Mouse (Mus musculus): ENCODE results near the gene Krtap1-4. TPM values are rescaled to one million over a fixed set of nuclear protein-coding genes. Genes with fewer than 3 reads are reported as not detected.

The Krtap1-4 gene
- polyA plus RNA-seq, 2 experiments from 2014 or later = not detected

- no peak for ATAC-seq
Measured at GRCm38 (mm10) chr11:99547892-99548291, 35.6 kb downstream of the Krtap1-4 start.

GRCm38 (mm10) chr11:99539721-99540120 is 43.7 kb downstream of the Krtap1-4 start:
- ATAC-seq = no peak

Other genes with a start within 250 kb of the Krtap1-4 start
- not detected for gene Krt26, start 245.7 kb downstream of the Krtap1-4 start, polyA plus RNA-seq (2017; shearing (Covaris generic))
- gene Krt27, start 232.6 kb downstream of the Krtap1-4 start, polyA plus RNA-seq (2017; shearing (Covaris generic)) = not detected
- not detected for gene Krt28, start 208.8 kb downstream of the Krtap1-4 start, polyA plus RNA-seq (2017; shearing (Covaris generic))
- 1 to 10 TPM; 8.8 to 9.7 TPM for gene Krt10, start 194.3 kb downstream of the Krtap1-4 start, polyA plus RNA-seq (2017; shearing (Covaris generic))
- gene Krt12, start 161.4 kb downstream of the Krtap1-4 start, polyA plus RNA-seq (2017; shearing (Covaris generic)) = not detected
- gene Krt20, start 145.5 kb downstream of the Krtap1-4 start, polyA plus RNA-seq (2017; shearing (Covaris generic)) = not detected
- not detected for gene Krt23, start 90.5 kb downstream of the Krtap1-4 start, polyA plus RNA-seq (2017; shearing (Covaris generic))
- gene Krt39, start 62.3 kb downstream of the Krtap1-4 start, polyA plus RNA-seq (2017; shearing (Covaris generic)) = not detected
- gene Krt40, start 40.5 kb downstream of the Krtap1-4 start, polyA plus RNA-seq (2017; shearing (Covaris generic)) = not detected
- not detected for gene Krtap3-3, start 32.8 kb downstream of the Krtap1-4 start, polyA plus RNA-seq (2017; shearing (Covaris generic))
- not detected for gene Krtap3-2, start 26.8 kb downstream of the Krtap1-4 start, polyA plus RNA-seq (2017; shearing (Covaris generic))
- gene Gm11939, start 24.2 kb downstream of the Krtap1-4 start, polyA plus RNA-seq (2017; shearing (Covaris generic)) = not detected
- gene Krtap3-1, start 17.0 kb downstream of the Krtap1-4 start, polyA plus RNA-seq (2017; shearing (Covaris generic)) = not detected
- not detected for gene Krtap1-5, start 2.6 kb downstream of the Krtap1-4 start, polyA plus RNA-seq (2017; shearing (Covaris generic))
- not detected for gene Krtap1-3, start 7.7 kb upstream of the Krtap1-4 start, polyA plus RNA-seq (2017; shearing (Covaris generic))
- gene Krtap9-3, start 14.5 kb upstream of the Krtap1-4 start, polyA plus RNA-seq (2017; shearing (Covaris generic)) = not detected
- gene Gm11938, start 19.7 kb upstream of the Krtap1-4 start, polyA plus RNA-seq (2017; shearing (Covaris generic)) = not detected
- not detected for gene Gm11937, start 26.5 kb upstream of the Krtap1-4 start, polyA plus RNA-seq (2017; shearing (Covaris generic))
- not detected for gene Krtap2-4, start 31.2 kb upstream of the Krtap1-4 start, polyA plus RNA-seq (2017; shearing (Covaris generic))
- gene Gm11562, start 36.8 kb upstream of the Krtap1-4 start, polyA plus RNA-seq (2017; shearing (Covaris generic)) = not detected
- gene Krtap4-1, start 44.6 kb upstream of the Krtap1-4 start, polyA plus RNA-seq (2017; shearing (Covaris generic)) = not detected
- not detected for gene Krtap4-2, start 51.4 kb upstream of the Krtap1-4 start, polyA plus RNA-seq (2017; shearing (Covaris generic))
- not detected for gene Krtap4-7, start 60.4 kb upstream of the Krtap1-4 start, polyA plus RNA-seq (2017; shearing (Covaris generic))
- not detected for gene Gm11555, start 66.6 kb upstream of the Krtap1-4 start, polyA plus RNA-seq (2017; shearing (Covaris generic))
- gene Gm11563, start 75.3 kb upstream of the Krtap1-4 start, polyA plus RNA-seq (2017; shearing (Covaris generic)) = not detected
- gene Krtap4-6, start 82.3 kb upstream of the Krtap1-4 start, polyA plus RNA-seq (2017; shearing (Covaris generic)) = not detected
- gene Gm14190, start 107.1 kb upstream of the Krtap1-4 start, polyA plus RNA-seq (2017; shearing (Covaris generic)) = not detected
- gene Gm14180, start 150.6 kb upstream of the Krtap1-4 start, polyA plus RNA-seq (2017; shearing (Covaris generic)) = not detected
- not detected for gene Gm11595, start 189.3 kb upstream of the Krtap1-4 start, polyA plus RNA-seq (2017; shearing (Covaris generic))
- not detected for gene Krtap4-8, start 197.1 kb upstream of the Krtap1-4 start, polyA plus RNA-seq (2017; shearing (Covaris generic))
- gene Krtap4-9, start 201.5 kb upstream of the Krtap1-4 start, polyA plus RNA-seq (2017; shearing (Covaris generic)) = not detected
- not detected for gene Gm11596, start 209.8 kb upstream of the Krtap1-4 start, polyA plus RNA-seq (2017; shearing (Covaris generic))
- not detected for gene Gm11569, start 215.3 kb upstream of the Krtap1-4 start, polyA plus RNA-seq (2017; shearing (Covaris generic))
- not detected for gene Gm11554, start 220.8 kb upstream of the Krtap1-4 start, polyA plus RNA-seq (2017; shearing (Covaris generic))
- not detected for gene Krtap4-13, start 226.2 kb upstream of the Krtap1-4 start, polyA plus RNA-seq (2017; shearing (Covaris generic))
- gene Gm11564, start 232.0 kb upstream of the Krtap1-4 start, polyA plus RNA-seq (2017; shearing (Covaris generic)) = not detected